Mouse (Mus musculus) layer of hippocampus, adult 9-10 months (tissue): Measurements from ENCODE around the gene Rln3.
"Not testable (repeated sequence)": the region's sequence is repeated elsewhere in the genome, so short reads cannot be mapped to it uniquely, and the experiment has no call there.

ENCODE experiments used
- DNase-seq: peaks from one replicate; pipeline ENCODE4 v3.0.0; 2022; ENCODE audit warnings: low spot score

Rln3 gene

GRCm38 (mm10) chr8:84019738-84020137, 25.1 kb downstream of the Rln3 start:
- no peak for DNase-seq

GRCm38 (mm10) chr8:84015833-84016232, 29.0 kb downstream of the Rln3 start:
- no peak for DNase-seq

GRCm38 (mm10) chr8:84012499-84013165, 32.2 kb downstream of the Rln3 start:
- DNase-seq, result no peak

- no peak for DNase-seq
Measured at GRCm38 (mm10) chr8:84011705-84012498, 32.9 kb downstream of the Rln3 start, which contains the start of gene 2210011C24Rik. Gene 2210011C24Rik (minus strand): TSS chr8:84012171.

GRCm38 (mm10) chr8:84010625-84011611, 33.9 kb downstream of the Rln3 start:
- no peak for DNase-seq

GRCm38 (mm10) chr8:84009876-84010275, 34.9 kb downstream of the Rln3 start:
- peak; percentile 67 for DNase-seq

- no peak for DNase-seq
Measured at GRCm38 (mm10) chr8:84008362-84008761, 36.4 kb downstream of the Rln3 start.

- DNase-seq, result not testable (repeated sequence)
Measured at GRCm38 (mm10) chr8:84005502-84005901, 39.3 kb downstream of the Rln3 start.

GRCm38 (mm10) chr8:84004533-84005201, 40.1 kb downstream of the Rln3 start:
- peak; percentile 79 for DNase-seq

- DNase-seq, result no peak
Measured at GRCm38 (mm10) chr8:84003612-84004246, 41.1 kb downstream of the Rln3 start.

- DNase-seq, result no peak
Measured at GRCm38 (mm10) chr8:84002957-84003611, 41.7 kb downstream of the Rln3 start.

- DNase-seq, result no peak
Measured at GRCm38 (mm10) chr8:84001281-84002000, 43.4 kb downstream of the Rln3 start, which contains the start of gene 1700067K01Rik. Gene 1700067K01Rik (plus strand): TSS chr8:84001502.

GRCm38 (mm10) chr8:83999825-84000224, 45.0 kb downstream of the Rln3 start:
- no peak for DNase-seq

GRCm38 (mm10) chr8:83999057-83999705, 45.6 kb downstream of the Rln3 start:
- no peak for DNase-seq

GRCm38 (mm10) chr8:83998231-83999056, 46.4 kb downstream of the Rln3 start:
- no peak for DNase-seq

GRCm38 (mm10) chr8:83997511-83998141, 47.2 kb downstream of the Rln3 start, which contains the start of gene Samd1:
Gene Samd1 (plus strand): TSS chr8:83997672.
- no peak for DNase-seq

GRCm38 (mm10) chr8:83996567-83997505, 48.0 kb downstream of the Rln3 start:
- no peak for DNase-seq
